Mouse (Mus musculus) midbrain, postnatal 0 days (tissue): ENCODE results near the gene Kif1a. TPM values are rescaled to one million over a fixed set of nuclear protein-coding genes. Genes with fewer than 3 reads are reported as not detected.
"Not testable (repeated sequence)": the region's sequence is repeated elsewhere in the genome, so short reads cannot be mapped to it uniquely, and the experiment has no call there.

Source experiments
- ATAC-seq: fragments of 200-750 bp; cut with Nextera tagmentation; 2 replicates; pipeline ENCODE4 v1.8.0; 2017; ENCODE audit warnings: moderate number of reproducible peaks, mild to moderate bottlenecking, moderate TSS enrichment, moderate library complexity; ENCODE audit not compliant: low FRiP score
- DNase-seq: peaks from one replicate; pipeline ENCODE4 v3.0.0-alpha.2; 2015; ENCODE audit warnings: low spot score
- H3K27ac ChIP-seq: fragments of 300-500 bp; sonication (generic); 2 replicates; pipeline ENCODE4 v1.5.1; 2014; ENCODE audit warnings: low read depth, mild to moderate bottlenecking, low read length, mixed read lengths
- H3K27me3 ChIP-seq: fragments of 300-500 bp; sonication (generic); 2 replicates; pipeline ENCODE4 v1.6.1; 2014; ENCODE audit warnings: low read length, control low read depth, mixed read lengths; ENCODE audit not compliant: insufficient read depth
- H3K36me3 ChIP-seq: fragments of 300-500 bp; sonication (generic); 2 replicates; pipeline ENCODE4 v1.6.1; 2014; ENCODE audit warnings: low read length, control low read depth, mixed read lengths; ENCODE audit not compliant: insufficient read depth
- H3K4me1 ChIP-seq: fragments of 300-500 bp; sonication (generic); 2 replicates; pipeline ENCODE4 v1.6.1; 2014; ENCODE audit warnings: mild to moderate bottlenecking, control low read depth, antibody characterized with exemption, low read length, mixed read lengths; ENCODE audit not compliant: insufficient read depth
- H3K4me2 ChIP-seq: fragments of 300-500 bp; sonication (generic); 2 replicates; pipeline ENCODE4 v1.6.1; 2014; ENCODE audit warnings: low read depth, mild to moderate bottlenecking, low read length, mixed read lengths; ENCODE audit not compliant: poor library complexity, severe bottlenecking
- H3K4me3 ChIP-seq: fragments of 300-500 bp; sonication (generic); 2 replicates; pipeline ENCODE4 v1.5.1; 2014; ENCODE audit warnings: low read depth, mild to moderate bottlenecking, low read length, moderate library complexity
- H3K9ac ChIP-seq: fragments of 300-500 bp; sonication (generic); replicated peaks from 2 replicates; pipeline ENCODE4 v1.6.1; 2014; ENCODE audit warnings: mild to moderate bottlenecking, low read length, moderate library complexity, mixed read lengths; ENCODE audit not compliant: poor library complexity, severe bottlenecking
- H3K9me3 ChIP-seq: fragments of 300-500 bp; sonication (generic); 2 replicates; pipeline ENCODE4 v1.6.1; 2016; ENCODE audit warnings: low read length, control low read depth
- CTCF ChIP-seq: IDR thresholded peaks from 2 replicates; pipeline ENCODE4 v1.5.1; 2016; ENCODE audit warnings: antibody characterized with exemption, mild to moderate bottlenecking
- WGBS: fragments of 180-500 bp; shearing (Covaris S2); extraction: QIAGEN DNeasy Blood & Tissue Kit; methylation state at CpG from one replicate; pipeline ENCODE4 v1.1.7; 2014; 5-methylcytosine and 5-hydroxymethylcytosine counted together
- polyA plus RNA-seq: library from polyadenylated mRNA; unstranded; fragments of >200 nt; fragmentation: Nextera tagmentation; extraction: Ambion mirVana; gene quantifications from 2 replicates; pipeline ENCODE4 v1.2.1, GENCODE M21; 2015
- total RNA-seq: library from RNA; depleted of rRNA; stranded (reverse); fragments of >200 nt; gene quantifications from 2 replicates; pipeline ENCODE4 v1.2.3, GENCODE M21; 2014; rRNA removed

The Kif1a gene
- total and polyA plus RNA-seq, 2 experiments from 2014 or later, result 677 to 716 TPM

GRCm38 (mm10) chr1:92979073-92979602, 122.6 kb downstream of the Kif1a start:
- 0 out of 2 replicates have a peak, but pooled peaks have one; percentile 42 for ATAC-seq
- H3K4me1 ChIP-seq, result no peaks in the 10 kb centered on the region
- H3K4me2 ChIP-seq, result no peak overlapping the region
- no peak for TF ChIP-seq CTCF
- H3K4me3 ChIP-seq, result no peak overlapping the region
- no peaks in the 10 kb centered on the region for H3K27me3 ChIP-seq
- H3K9ac ChIP-seq, result no peak overlapping the region
- H3K36me3 ChIP-seq, result no peaks in the 10 kb centered on the region
- H3K9me3 ChIP-seq, result no peaks in the 10 kb centered on the region
- whole genome bisulfite sequencing, result 41% methylated on average over 11 of the region's 11 CpGs
- DNase-seq, result no peak
- H3K27ac ChIP-seq, result no peak overlapping the region

- no peaks in the 10 kb centered on the region for H3K27me3 ChIP-seq
- H3K9me3 ChIP-seq, result no peaks in the 10 kb centered on the region
- WGBS, result 53% methylated on average over 7 of the region's 7 CpGs
- ATAC-seq (no peak), DNase-seq (no peak)
- no peak overlapping the region for H3K9ac ChIP-seq
- H3K36me3 ChIP-seq, result no peaks in the 10 kb centered on the region
- no peak for TF ChIP-seq CTCF
- no peaks in the 10 kb centered on the region for H3K4me1 ChIP-seq
- no peak overlapping the region for H3K4me2 ChIP-seq
- H3K27ac ChIP-seq, result no peak overlapping the region
- H3K4me3 ChIP-seq, result no peak overlapping the region
Observed at GRCm38 (mm10) chr1:92978645-92979044, 123.1 kb downstream of the Kif1a start.

GRCm38 (mm10) chr1:92976141-92976566, 125.6 kb downstream of the Kif1a start:
- no peaks in the 10 kb centered on the region for H3K4me1 ChIP-seq
- no peak overlapping the region for H3K4me2 ChIP-seq
- no peaks in the 10 kb centered on the region for H3K36me3 ChIP-seq
- DNase-seq (no peak), ATAC-seq (no peak)
- no peak for TF ChIP-seq CTCF
- H3K9ac ChIP-seq, result no peak overlapping the region
- no peaks in the 10 kb centered on the region for H3K9me3 ChIP-seq
- no peaks in the 10 kb centered on the region for H3K27me3 ChIP-seq
- 63% methylated on average over 6 of the region's 6 CpGs for WGBS
- H3K4me3 ChIP-seq, result no peak overlapping the region
- H3K27ac ChIP-seq, result no peak overlapping the region

DNA sequence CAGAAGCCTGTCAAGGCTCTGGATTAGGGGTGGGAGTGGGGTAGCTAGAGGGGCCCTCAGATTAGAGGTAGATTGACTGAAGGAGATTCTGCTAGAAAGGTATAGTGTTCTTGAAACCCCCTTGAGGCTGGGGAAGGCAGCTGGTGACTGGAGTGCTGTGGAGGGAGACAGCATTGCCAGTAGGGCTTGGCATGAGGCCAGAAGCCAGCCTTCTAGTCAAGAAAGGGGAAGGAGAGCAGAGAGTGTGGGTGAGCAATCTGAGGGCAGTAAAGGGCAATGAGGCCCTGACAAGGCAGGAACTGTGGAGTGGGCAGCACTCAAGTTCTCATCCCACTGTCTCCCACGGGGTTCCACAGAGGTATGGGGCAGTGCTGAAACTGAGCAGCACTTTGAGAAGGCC, 128.9 kb downstream of the Kif1a start:
- no peak for TF ChIP-seq CTCF
- Histone ChIP-seq H3K9me3 (no peaks in the 10 kb centered on the region), H3K4me2 (no peak overlapping the region), H3K36me3 (no peaks in the 10 kb centered on the region), H3K27ac (no peak overlapping the region), H3K4me3 (no peak overlapping the region), H3K9ac (no peak overlapping the region), H3K4me1 (no peaks in the 10 kb centered on the region), H3K27me3 (no peaks in the 10 kb centered on the region)
- ATAC-seq (no peak), DNase-seq (peak; percentile 60)
- 64% methylated on average over 1 of the region's 1 CpGs for WGBS

DNA sequence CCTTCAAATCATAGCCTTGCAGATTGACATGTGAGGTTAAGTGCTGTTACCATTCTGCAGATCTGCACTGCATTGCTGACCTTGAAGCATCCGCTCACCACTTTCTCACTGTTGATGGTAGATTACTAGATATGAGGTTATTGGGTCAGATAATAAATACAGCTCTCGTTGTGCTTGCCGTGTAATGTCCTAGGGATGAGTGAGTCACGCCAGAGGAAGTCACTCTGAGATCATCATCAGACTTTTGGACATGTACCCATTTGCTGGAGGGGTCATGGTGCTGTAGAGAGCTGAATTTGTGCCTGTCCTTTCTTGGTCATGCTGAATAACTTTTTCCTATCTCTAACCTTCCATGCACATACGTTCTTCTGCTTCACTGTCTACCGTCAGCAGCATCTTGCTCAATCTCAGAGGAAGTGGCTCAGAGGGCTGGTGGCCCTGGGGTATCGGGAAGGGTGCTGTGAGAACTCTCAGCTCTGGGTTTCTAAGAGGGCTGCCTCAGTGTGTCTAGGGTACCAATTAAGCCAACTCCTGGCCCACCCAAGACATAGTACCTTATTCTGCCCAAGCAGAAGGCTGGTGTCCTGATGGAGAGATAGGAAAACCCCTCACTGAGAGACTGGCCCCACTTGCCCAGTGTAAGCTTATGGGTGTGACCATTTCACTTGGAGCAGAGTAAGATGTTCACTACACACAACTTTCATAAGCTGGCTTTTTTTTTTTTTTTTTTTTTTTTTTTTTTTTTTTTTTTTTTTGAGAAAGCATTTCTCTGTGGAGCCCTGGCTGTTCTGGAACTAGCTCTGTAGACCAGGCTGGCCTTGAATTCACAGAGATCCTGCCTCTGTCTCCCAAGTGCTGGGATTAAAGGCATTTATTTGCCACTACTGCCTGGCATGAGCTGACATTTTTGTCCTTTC, 129.6 kb downstream of the Kif1a start:
- 91% methylated on average over 7 of the region's 7 CpGs for WGBS
- DNase-seq (no peak), ATAC-seq (no peak)
- Histone ChIP-seq H3K4me2 (no peak overlapping the region), H3K27me3 (no peaks in the 10 kb centered on the region), H3K9me3 (no peaks in the 10 kb centered on the region), H3K9ac (no peak overlapping the region), H3K27ac (no peak overlapping the region), H3K36me3 (no peaks in the 10 kb centered on the region), H3K4me1 (no peaks in the 10 kb centered on the region), H3K4me3 (no peak overlapping the region)
- TF ChIP-seq CTCF, result no peak

- H3K9me3 ChIP-seq, H3K9ac ChIP-seq, DNase-seq, H3K4me2 ChIP-seq, H3K4me3 ChIP-seq, H3K27ac ChIP-seq, H3K4me1 ChIP-seq, ATAC-seq, H3K36me3 ChIP-seq, H3K27me3 ChIP-seq: not testable (repeated sequence)
- WGBS, result 91% methylated on average over 6 of the region's 6 CpGs
Observed at GRCm38 (mm10) chr1:92970791-92971190, 131.0 kb downstream of the Kif1a start.

Other genes starting within 250 kb of the Kif1a start
- 0.28 TPM in 1 of 2 replicates, not detected in the other for gene Ankmy1, start 199.0 kb downstream of the Kif1a start, total RNA-seq
- 0.39 and 0.56 TPM in 2 replicates for gene Ankmy1, start 199.0 kb downstream of the Kif1a start, polyA plus RNA-seq
- 30.2 and 34.8 TPM in 2 replicates for gene Dusp28, start 195.0 kb downstream of the Kif1a start, total RNA-seq
- 24.6 and 25.4 TPM in 2 replicates for gene Dusp28, start 195.0 kb downstream of the Kif1a start, polyA plus RNA-seq
- 37.2 and 39.3 TPM in 2 replicates for gene Rnpepl1, start 191.2 kb downstream of the Kif1a start, total RNA-seq
- 28.0 and 29.6 TPM in 2 replicates for gene Rnpepl1, start 191.2 kb downstream of the Kif1a start, polyA plus RNA-seq
- 84.7 and 101 TPM in 2 replicates for gene Capn10, start 167.6 kb downstream of the Kif1a start, total RNA-seq
- gene Capn10, start 167.6 kb downstream of the Kif1a start, polyA plus RNA-seq, result 52.8 and 55.6 TPM in 2 replicates
- 0.76 and 0.88 TPM in 2 replicates for gene Gpr35, start 151.1 kb downstream of the Kif1a start, total RNA-seq
- gene Gpr35, start 151.1 kb downstream of the Kif1a start, polyA plus RNA-seq, result 0.36 and 0.73 TPM in 2 replicates
- not detected in 2 replicates for gene Aqp12, start 95.6 kb downstream of the Kif1a start, total RNA-seq
- not detected in 2 replicates for gene Aqp12, start 95.6 kb downstream of the Kif1a start, polyA plus RNA-seq
- gene Agxt, start 33.3 kb upstream of the Kif1a start, total RNA-seq, result not detected in 2 replicates
- not detected in 2 replicates for gene Agxt, start 33.3 kb upstream of the Kif1a start, polyA plus RNA-seq
- gene 2310007B03Rik, start 59.0 kb upstream of the Kif1a start, total RNA-seq, result 0.88 TPM in 1 of 2 replicates, not detected in the other
- 0.07 and 0.10 TPM in 2 replicates for gene 2310007B03Rik, start 59.0 kb upstream of the Kif1a start, polyA plus RNA-seq
- 1.2 and 1.4 TPM in 2 replicates for gene Crocc2, start 66.8 kb upstream of the Kif1a start, total RNA-seq
- 0.54 and 0.84 TPM in 2 replicates for gene Crocc2, start 66.8 kb upstream of the Kif1a start, polyA plus RNA-seq
- gene Sned1, start 133.9 kb upstream of the Kif1a start, total RNA-seq, result 19.9 and 24.4 TPM in 2 replicates
- 4.7 and 5.1 TPM in 2 replicates for gene Sned1, start 133.9 kb upstream of the Kif1a start, polyA plus RNA-seq
- 32.4 and 35.4 TPM in 2 replicates for gene Mterf4, start 204.0 kb upstream of the Kif1a start, total RNA-seq
- 23.9 and 25.0 TPM in 2 replicates for gene Mterf4, start 204.0 kb upstream of the Kif1a start, polyA plus RNA-seq
- 12.9 and 13.7 TPM in 2 replicates for gene Ppp1r7, start 240.9 kb upstream of the Kif1a start, total RNA-seq
- gene Ppp1r7, start 240.9 kb upstream of the Kif1a start, polyA plus RNA-seq, result 56.2 and 62.9 TPM in 2 replicates
- gene Pask, start 241.5 kb upstream of the Kif1a start, total RNA-seq, result 4.4 and 5.2 TPM in 2 replicates
- gene Pask, start 241.5 kb upstream of the Kif1a start, polyA plus RNA-seq, result 3.0 and 4.2 TPM in 2 replicates